Mouse (Mus musculus): ENCODE measurements around the gene Sart1. TPM values are rescaled to one million over a fixed set of nuclear protein-coding genes. Genes with fewer than 3 reads are reported as not detected.

The Sart1 gene
- polyA plus RNA-seq, 1 experiment from 2014 or later = 77.1 TPM

GRCm38 (mm10) chr19:5337975-5338374 is 50.5 kb downstream of the Sart1 start:
- no peak overlapping the region for H3K4me3 ChIP-seq
- no peak for ATAC-seq (ENCODE audit: low FRiP score, low read depth)
- no peaks in the 10 kb centered on the region for H3K27me3 ChIP-seq

GRCm38 (mm10) chr19:5335441-5335840 is 53.1 kb downstream of the Sart1 start, which contains the start of gene Catsper1:
Catsper1 (plus strand) TSS chr19:5335741.
- Histone ChIP-seq H3K4me3 (no peak within 1 kb of the TSS), H3K4me1 (replicated peaks) (no peaks in the 10 kb centered on the region), H3K9ac (no peak within 1 kb of the TSS), H3K36me3 (no peaks in the 10 kb centered on the region), H3K4me2 (no peak within 1 kb of the TSS), H3K27ac (replicated peaks) (no peak within 1 kb of the TSS), H3K27me3 (no peaks in the 10 kb centered on the region), H3K9me3 (no peaks in the 10 kb centered on the region)
- 87% methylated on average over 6 of the region's 6 CpGs for WGBS
- ATAC-seq (ENCODE audit: low FRiP score, low read depth) = no peak

More at GRCm38 (mm10) chr19:5337975-5338374, 50.5 kb downstream of the Sart1 start:
- H3K9me3 ChIP-seq = no peaks in the 10 kb centered on the region
- no peak overlapping the region for H3K9ac ChIP-seq
- H3K36me3 ChIP-seq = no peaks in the 10 kb centered on the region
- 18% methylated on average over 5 of the region's 5 CpGs for WGBS
- no peaks in the 10 kb centered on the region for H3K4me1 ChIP-seq (replicated peaks)
- H3K27ac ChIP-seq (replicated peaks) = no peak overlapping the region
- H3K4me2 ChIP-seq = no peak overlapping the region

- 71% methylated on average over 5 of the region's 5 CpGs for WGBS
- H3K4me2 ChIP-seq = no peak overlapping the region
- H3K27me3 ChIP-seq = no peaks in the 10 kb centered on the region
- ATAC-seq (ENCODE audit: low FRiP score, low read depth) = no peak
- H3K9me3 ChIP-seq = no peaks in the 10 kb centered on the region
- no peak overlapping the region for H3K9ac ChIP-seq
- H3K4me1 ChIP-seq (replicated peaks) = no peaks in the 10 kb centered on the region
- H3K36me3 ChIP-seq = no peaks in the 10 kb centered on the region
- H3K27ac ChIP-seq (replicated peaks) = no peak overlapping the region
- H3K4me3 ChIP-seq = no peak overlapping the region
Observed at GRCm38 (mm10) chr19:5334741-5335140, 53.8 kb downstream of the Sart1 start.

GRCm38 (mm10) chr19:5327970-5328369 is 60.5 kb downstream of the Sart1 start:
- Histone ChIP-seq H3K4me1 (replicated peaks) (no peaks in the 10 kb centered on the region), H3K9ac (no peak overlapping the region), H3K9me3 (no peaks in the 10 kb centered on the region), H3K27ac (replicated peaks) (no peak overlapping the region), H3K36me3 (no peaks in the 10 kb centered on the region), H3K27me3 (no peaks in the 10 kb centered on the region), H3K4me2 (no peak overlapping the region), H3K4me3 (no peak overlapping the region)
- WGBS = 79% methylated on average over 19 of the region's 19 CpGs
- no peak for ATAC-seq (ENCODE audit: low FRiP score, low read depth)

Other genes starting within 250 kb of the Sart1 start
- 47.4 and 58.3 TPM in 2 replicates for gene Pacs1, start 115.6 kb downstream of the Sart1 start, polyA plus RNA-seq (2015; fragmentation: Nextera tagmentation; extraction: Ambion mirVana)
- 312 and 338 TPM in 2 replicates for gene Sf3b2, start 93.2 kb downstream of the Sart1 start, polyA plus RNA-seq (2015; fragmentation: Nextera tagmentation; extraction: Ambion mirVana)
- gene Gal3st3, start 90.4 kb downstream of the Sart1 start, polyA plus RNA-seq (2015; fragmentation: Nextera tagmentation; extraction: Ambion mirVana) = 40.4 and 48.8 TPM in 2 replicates
- gene Catsper1, start 53.0 kb downstream of the Sart1 start, polyA plus RNA-seq (2015; fragmentation: Nextera tagmentation; extraction: Ambion mirVana) = not detected in 2 replicates
- 8.5 and 9.5 TPM in 2 replicates for gene Cst6, start 39.1 kb downstream of the Sart1 start, polyA plus RNA-seq (2015; fragmentation: Nextera tagmentation; extraction: Ambion mirVana)
- gene Eif1ad, start 22.0 kb downstream of the Sart1 start, polyA plus RNA-seq (2015; fragmentation: Nextera tagmentation; extraction: Ambion mirVana) = 40.7 and 43.3 TPM in 2 replicates
- gene Banf1, start 21.5 kb downstream of the Sart1 start, polyA plus RNA-seq (2015; fragmentation: Nextera tagmentation; extraction: Ambion mirVana) = 319 and 333 TPM in 2 replicates
- not detected in 2 replicates for gene Tsga10ip, start 13.8 kb upstream of the Sart1 start, polyA plus RNA-seq (2015; fragmentation: Nextera tagmentation; extraction: Ambion mirVana)
- 301 and 311 TPM in 2 replicates for gene Drap1, start 36.3 kb upstream of the Sart1 start, polyA plus RNA-seq (2015; fragmentation: Nextera tagmentation; extraction: Ambion mirVana)
- gene AI837181, start 36.4 kb upstream of the Sart1 start, polyA plus RNA-seq (2015; fragmentation: Nextera tagmentation; extraction: Ambion mirVana) = 74.9 and 82.4 TPM in 2 replicates
- gene Fosl1, start 58.8 kb upstream of the Sart1 start, polyA plus RNA-seq (2015; fragmentation: Nextera tagmentation; extraction: Ambion mirVana) = not detected in 2 replicates
- 12.8 and 14.0 TPM in 2 replicates for gene Ccdc85b, start 69.2 kb upstream of the Sart1 start, polyA plus RNA-seq (2015; fragmentation: Nextera tagmentation; extraction: Ambion mirVana)
- 147 and 160 TPM in 2 replicates for gene Fibp, start 71.9 kb upstream of the Sart1 start, polyA plus RNA-seq (2015; fragmentation: Nextera tagmentation; extraction: Ambion mirVana)
- 4.3 and 5.7 TPM in 2 replicates for gene Ctsw, start 79.8 kb upstream of the Sart1 start, polyA plus RNA-seq (2015; fragmentation: Nextera tagmentation; extraction: Ambion mirVana)
- gene Efemp2, start 85.3 kb upstream of the Sart1 start, polyA plus RNA-seq (2015; fragmentation: Nextera tagmentation; extraction: Ambion mirVana) = 38.9 and 44.9 TPM in 2 replicates
- 49.2 TPM in 2 replicates for gene Mus81, start 99.7 kb upstream of the Sart1 start, polyA plus RNA-seq (2015; fragmentation: Nextera tagmentation; extraction: Ambion mirVana)
- gene Cfl1, start 101.8 kb upstream of the Sart1 start, polyA plus RNA-seq (2015; fragmentation: Nextera tagmentation; extraction: Ambion mirVana) = 3,340 and 3,538 TPM in 2 replicates
- 0.26 and 0.44 TPM in 2 replicates for gene 1700020D05Rik, start 115.1 kb upstream of the Sart1 start, polyA plus RNA-seq (2015; fragmentation: Nextera tagmentation; extraction: Ambion mirVana)
- gene Snx32, start 121.8 kb upstream of the Sart1 start, polyA plus RNA-seq (2015; fragmentation: Nextera tagmentation; extraction: Ambion mirVana) = 94.6 and 99.8 TPM in 2 replicates
- 0.08 TPM in 1 of 2 replicates, not detected in the other for gene Ovol1, start 171.9 kb upstream of the Sart1 start, polyA plus RNA-seq (2015; fragmentation: Nextera tagmentation; extraction: Ambion mirVana)
- gene Ap5b1, start 179.3 kb upstream of the Sart1 start, polyA plus RNA-seq (2015; fragmentation: Nextera tagmentation; extraction: Ambion mirVana) = 3.1 and 3.7 TPM in 2 replicates
- 66.6 and 67.4 TPM in 2 replicates for gene Rnaseh2c, start 213.2 kb upstream of the Sart1 start, polyA plus RNA-seq (2015; fragmentation: Nextera tagmentation; extraction: Ambion mirVana)
- 67.2 and 69.2 TPM in 2 replicates for gene Kat5, start 221.5 kb upstream of the Sart1 start, polyA plus RNA-seq (2015; fragmentation: Nextera tagmentation; extraction: Ambion mirVana)
- gene Rela, start 248.8 kb upstream of the Sart1 start, polyA plus RNA-seq (2015; fragmentation: Nextera tagmentation; extraction: Ambion mirVana) = 34.4 and 37.8 TPM in 2 replicates